Mouse (Mus musculus): ENCODE results near the gene Ubr3. TPM values are rescaled to one million over a fixed set of nuclear protein-coding genes. Genes with fewer than 3 reads are reported as not detected.

Ubr3 gene
- total RNA-seq, 2 experiments from 2014 or later, result 108 to 118 TPM

DNA sequence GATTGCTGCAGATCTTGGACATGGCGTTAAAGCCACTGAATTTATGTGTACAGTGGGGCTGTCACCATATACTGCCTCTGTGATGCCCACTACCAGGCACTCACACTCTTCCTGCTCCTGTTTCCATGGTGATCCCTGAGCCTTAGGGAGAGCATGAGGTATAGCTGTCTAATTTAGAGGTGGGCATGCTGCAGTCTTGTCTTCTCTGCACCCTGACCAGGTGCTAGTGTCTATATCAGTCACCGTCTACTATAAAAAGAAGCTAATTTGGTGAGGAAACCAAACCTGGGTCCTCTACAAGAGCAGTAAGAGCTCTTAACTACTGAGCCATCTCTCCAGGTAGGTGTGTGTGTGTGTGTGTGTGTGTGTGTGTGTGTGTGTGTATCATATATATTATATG lies 109.4 kb downstream of the Ubr3 start:
- intact Hi-C loops (cut with DNase I; ENCODE audit: low total_unique reads), result no loop called here

GRCm38 (mm10) chr2:70012941-70013340 lies 115.9 kb downstream of the Ubr3 start:
- intact Hi-C loops (cut with DNase I; ENCODE audit: low total_unique reads), result no loop called here
- no peak for DNase-seq

More for the DNA sequence above, 109.4 kb downstream of the Ubr3 start:
- no peak for DNase-seq

DNA sequence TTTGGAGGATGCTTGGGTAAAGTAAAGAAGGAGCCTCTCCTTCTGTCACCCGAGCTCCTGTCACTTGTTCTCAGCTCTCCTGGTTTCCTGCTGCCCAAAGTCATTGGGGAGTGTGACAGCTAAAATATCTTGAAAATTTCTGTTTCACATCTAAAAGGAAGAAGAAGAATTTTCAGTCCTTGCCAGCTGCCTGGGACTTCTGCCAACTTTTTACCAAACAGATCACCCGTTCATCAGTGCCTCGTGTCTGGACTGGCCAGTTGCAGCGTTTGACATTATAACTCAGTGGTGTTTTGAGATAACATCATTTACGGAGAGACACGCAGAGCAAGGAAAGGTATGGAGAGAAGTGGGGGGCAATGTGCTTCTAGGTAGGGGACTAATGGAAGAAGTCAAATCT lies 121.2 kb downstream of the Ubr3 start:
- peak; percentile 11 for DNase-seq
- intact Hi-C loops (cut with DNase I; ENCODE audit: low total_unique reads), result no loop called here

DNA sequence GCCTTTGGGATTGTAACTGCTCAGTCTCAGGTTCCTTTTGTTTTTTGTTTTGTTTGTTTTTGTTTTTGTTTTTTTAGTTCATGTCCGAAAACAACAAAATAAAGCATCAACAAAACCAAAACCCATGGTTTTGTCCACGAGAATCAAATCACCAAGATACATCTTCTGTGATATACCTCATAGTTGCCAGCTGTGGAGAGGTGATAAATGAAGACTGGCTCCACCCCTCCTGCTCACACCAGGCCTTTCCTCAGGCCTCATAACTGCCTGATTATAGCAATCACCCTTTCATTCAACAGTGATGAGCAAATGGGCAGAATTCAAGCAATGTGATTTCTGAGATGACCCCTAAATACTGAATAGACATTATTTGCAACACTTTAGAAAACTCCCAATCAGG lies 127.4 kb downstream of the Ubr3 start:
- intact Hi-C loops (cut with DNase I; ENCODE audit: low total_unique reads), result no loop called here
- no peak for DNase-seq

DNA sequence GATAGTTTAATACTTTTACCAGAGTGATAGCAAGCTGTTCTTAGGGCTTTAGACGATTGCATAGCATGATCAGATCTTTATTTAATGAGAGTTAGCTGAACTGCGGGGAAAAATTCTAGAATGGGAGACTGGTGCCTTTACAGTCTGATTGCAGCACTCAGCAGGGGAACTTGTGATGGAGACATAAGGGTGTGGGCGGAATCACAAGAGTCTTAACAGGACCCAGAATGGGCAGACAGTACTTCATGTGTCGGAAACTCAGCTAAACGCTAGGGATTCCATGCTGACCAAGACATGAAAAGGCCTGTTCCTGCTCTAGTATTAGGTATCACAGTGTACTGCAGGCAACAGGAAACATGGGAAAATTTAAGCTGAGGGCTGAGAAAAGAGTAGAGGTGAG lies 128.7 kb downstream of the Ubr3 start:
- intact Hi-C loops (cut with DNase I; ENCODE audit: low total_unique reads), result no loop called here
- DNase-seq, result no peak

GRCm38 (mm10) chr2:70031472-70031871 lies 134.4 kb downstream of the Ubr3 start:
- intact Hi-C loops (cut with DNase I; ENCODE audit: low total_unique reads), result no loop called here
- no peak for DNase-seq

DNA sequence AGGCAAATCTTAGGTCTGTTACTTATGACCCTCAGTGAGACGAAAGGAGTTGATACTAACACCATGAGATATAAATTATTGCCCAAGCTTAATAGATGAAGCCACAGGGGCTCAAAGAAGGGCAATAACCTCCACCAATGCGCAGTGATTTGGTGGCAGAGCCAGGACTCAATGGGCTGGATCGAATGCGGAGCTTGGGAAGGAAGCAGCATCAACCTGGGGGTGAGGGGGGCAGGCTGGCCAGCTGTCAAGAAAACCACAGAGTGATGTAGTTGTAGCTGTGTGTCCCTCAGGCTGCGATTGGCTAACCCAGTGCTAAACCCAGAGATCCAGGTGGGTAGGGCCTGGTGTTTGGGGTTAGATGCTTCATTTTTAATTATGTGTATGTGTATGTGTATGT lies 137.8 kb downstream of the Ubr3 start:
- DNase-seq, result no peak
- intact Hi-C loops (cut with DNase I; ENCODE audit: low total_unique reads), result no loop called here

DNA sequence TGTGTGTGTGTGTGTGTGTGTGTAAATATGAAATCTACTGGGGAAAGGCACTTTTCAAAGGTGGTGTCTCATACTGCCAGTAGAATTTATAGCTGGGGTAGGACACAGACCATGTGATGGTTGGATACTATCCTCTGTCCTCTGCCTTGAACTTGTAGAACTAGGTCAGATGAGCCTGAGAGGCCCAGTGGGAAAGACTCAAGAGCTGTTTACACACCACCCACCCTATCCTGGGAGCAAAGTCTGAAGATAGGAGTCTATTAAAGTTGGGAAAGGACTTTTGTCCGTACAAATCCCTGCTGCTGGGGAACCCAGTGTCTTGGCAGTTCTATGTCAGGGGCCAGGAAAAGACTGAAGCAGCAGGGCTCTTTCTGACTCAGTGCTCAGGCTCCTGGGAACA lies 138.3 kb downstream of the Ubr3 start:
- no peak for DNase-seq
- intact Hi-C loops (cut with DNase I; ENCODE audit: low total_unique reads), result no loop called here

GRCm38 (mm10) chr2:70037221-70037620 lies 140.2 kb downstream of the Ubr3 start:
- no peak for DNase-seq
- intact Hi-C loops (cut with DNase I; ENCODE audit: low total_unique reads), result no loop called here

- intact Hi-C loops (cut with DNase I; ENCODE audit: low total_unique reads), result no loop called here
- DNase-seq, result no peak
Observed at GRCm38 (mm10) chr2:70038752-70039151, 141.7 kb downstream of the Ubr3 start, which contains the start of gene Myo3b. TSS of gene Myo3b (plus strand) at chr2:70039126.

- DNase-seq, result no peak
- intact Hi-C loops (cut with DNase I; ENCODE audit: low total_unique reads), result no loop called here
Observed at GRCm38 (mm10) chr2:70044466-70044865, 147.4 kb downstream of the Ubr3 start.

DNA sequence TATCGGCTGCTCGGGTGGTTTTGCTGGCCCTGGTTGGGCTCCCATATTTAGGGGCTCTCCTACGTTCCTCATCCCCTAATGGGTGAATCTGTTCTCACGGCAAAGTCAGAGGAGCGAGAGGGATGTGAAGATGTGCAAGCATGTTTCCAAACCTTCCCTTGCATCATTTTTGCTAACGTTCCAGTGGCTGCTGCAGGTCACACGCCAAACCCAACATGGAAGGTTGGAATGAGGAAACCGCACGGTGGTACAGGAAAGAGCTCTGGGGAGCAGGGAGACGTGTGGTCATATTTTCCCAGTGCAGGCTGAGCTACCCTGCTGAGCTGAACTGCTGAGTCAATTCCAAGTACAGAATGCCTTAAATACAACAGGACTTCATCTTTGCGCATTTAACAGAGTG lies 150.8 kb downstream of the Ubr3 start:
- intact Hi-C loops (cut with DNase I; ENCODE audit: low total_unique reads), result no loop called here
- no peak for DNase-seq

DNA sequence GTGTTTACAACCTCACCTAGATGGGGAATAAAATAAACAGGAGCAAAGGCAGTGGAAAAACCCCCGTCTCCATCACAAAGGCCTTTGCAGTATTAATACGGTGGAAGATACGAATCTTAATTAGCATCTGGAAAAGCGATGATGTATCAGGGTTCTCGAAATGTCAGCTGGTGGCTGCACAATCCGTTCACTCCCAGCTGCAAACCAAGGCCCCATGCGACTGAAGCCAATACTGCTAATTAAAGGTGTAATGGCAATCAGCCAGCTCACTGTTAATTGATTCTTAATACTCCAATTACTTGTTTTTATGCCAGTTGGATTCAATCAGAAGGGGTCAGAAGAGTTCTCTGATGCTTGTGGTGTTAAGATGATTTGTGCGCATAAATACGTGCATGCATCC lies 156.8 kb downstream of the Ubr3 start:
- DNase-seq, result no peak
- intact Hi-C loops (cut with DNase I; ENCODE audit: low total_unique reads), result no loop called here

DNA sequence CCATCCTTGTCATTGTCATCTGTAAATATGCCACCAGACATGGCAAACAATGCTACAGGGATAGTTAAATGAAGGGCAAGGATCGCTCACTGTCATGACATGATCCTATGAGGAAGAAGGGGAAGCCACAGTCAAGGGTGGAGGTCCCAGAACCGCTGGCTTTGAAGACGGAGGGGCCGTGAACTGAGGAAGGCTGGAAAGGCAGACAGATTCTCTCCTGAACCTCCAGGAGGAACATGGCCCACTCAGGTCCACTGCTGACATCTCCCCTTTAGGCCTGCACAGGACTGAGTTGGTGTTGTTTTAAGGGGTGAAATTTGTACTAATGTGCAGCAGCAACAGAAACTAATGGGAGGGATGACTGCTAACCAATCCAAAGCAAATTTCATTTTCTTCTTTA lies 161.2 kb downstream of the Ubr3 start:
- intact Hi-C loops (cut with DNase I; ENCODE audit: low total_unique reads), result no loop called here

DNA sequence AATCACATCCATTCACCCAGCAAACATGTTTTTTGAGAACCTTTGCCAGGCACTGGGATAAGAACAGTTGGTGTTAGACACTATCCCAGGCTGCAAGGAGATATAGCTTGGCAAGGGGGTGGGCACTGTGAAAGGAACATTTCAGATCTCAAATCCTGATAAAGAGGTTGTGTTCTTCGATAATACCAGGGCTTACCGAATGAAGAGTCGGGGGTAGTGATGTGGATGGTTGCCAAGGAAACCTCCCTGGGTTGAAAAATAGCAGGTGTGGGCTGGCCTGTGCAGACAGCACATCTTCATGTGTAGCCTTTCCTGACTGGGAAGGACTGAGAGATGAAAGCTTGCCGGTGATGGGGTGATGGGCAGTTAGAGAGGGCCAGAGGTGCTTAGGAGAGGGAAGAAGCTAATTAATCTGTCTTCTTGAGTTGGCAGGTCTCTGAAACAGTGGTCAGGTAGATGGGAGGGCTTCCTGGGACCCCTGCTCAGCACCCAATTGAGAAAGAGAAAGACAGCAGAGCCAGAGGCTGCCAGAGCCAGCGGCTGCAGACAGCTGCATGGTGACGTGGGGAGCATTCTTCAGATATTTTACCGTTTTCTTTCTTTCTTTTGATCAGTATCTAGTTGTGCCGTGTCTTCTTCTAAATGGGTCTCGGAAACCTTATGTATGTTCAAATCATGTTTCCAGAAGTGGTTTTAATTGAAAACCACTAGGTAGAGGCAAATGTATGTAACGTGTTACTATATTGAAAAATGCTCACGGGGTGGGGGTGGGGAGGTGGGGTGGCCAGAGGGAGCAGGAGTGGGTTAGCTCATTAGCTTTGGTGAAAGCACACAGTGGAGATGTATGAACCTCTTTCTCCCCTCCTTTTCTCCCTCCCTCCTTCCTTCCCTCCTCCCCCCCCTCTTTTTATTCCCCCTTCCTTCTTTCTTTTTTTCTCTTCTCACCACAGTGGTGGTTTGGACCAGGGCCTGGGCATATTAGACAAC lies 163.6 kb downstream of the Ubr3 start:
- DNase-seq, result no peak
- intact Hi-C loops (cut with DNase I; ENCODE audit: low total_unique reads), result no loop called here

More for the DNA sequence above, 161.2 kb downstream of the Ubr3 start:
- DNase-seq, result no peak

DNA sequence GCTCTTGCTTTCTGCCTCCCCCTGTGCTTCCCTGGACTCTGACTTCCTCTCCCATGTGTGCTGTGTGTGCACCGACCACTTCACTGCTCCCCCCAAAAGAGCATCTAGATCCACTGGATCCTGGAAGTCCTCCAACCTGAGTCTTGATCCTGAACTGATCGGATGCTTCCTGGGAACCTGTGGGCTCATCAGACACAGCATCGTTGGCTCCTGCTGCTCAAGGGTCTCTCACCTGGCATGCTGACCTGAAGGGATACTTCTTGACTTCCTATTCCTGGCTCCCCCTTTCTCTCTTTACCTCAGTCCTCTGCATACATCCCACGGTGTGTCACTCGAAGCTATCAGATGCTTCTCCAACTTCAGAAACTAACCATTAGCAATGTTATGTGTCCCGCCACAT lies 168.1 kb downstream of the Ubr3 start:
- intact Hi-C loops (cut with DNase I; ENCODE audit: low total_unique reads), result no loop called here
- DNase-seq, result no peak

DNA sequence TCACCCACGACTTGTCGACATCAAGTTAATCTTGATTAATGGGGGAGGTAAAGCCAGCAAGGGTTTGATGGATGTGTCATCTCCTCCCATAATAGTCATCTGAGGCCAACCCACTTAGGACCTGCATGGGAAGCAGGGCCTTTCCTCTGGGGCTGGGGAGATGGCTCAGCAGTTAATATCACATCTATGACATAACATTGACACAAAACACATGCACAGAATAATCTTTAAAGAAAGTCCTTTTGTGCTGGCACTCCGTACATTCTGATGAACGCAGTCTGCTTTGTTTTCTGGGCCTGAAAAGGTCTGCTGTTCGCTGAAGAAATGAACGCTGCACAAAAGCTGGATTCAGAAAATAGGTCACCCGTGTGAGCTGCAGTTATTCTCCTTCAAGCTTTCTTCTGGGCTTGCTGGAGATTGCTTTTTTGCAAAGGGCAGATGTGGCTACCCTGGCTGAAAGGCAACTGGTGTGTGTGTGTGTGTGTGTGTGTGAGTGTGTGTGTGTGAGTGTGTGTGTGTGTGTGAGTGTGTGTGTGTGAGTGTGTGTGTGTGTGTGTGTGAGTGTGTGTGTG lies 168.8 kb downstream of the Ubr3 start:
- intact Hi-C loops (cut with DNase I; ENCODE audit: low total_unique reads), result no loop called here
- no peak for DNase-seq

DNA sequence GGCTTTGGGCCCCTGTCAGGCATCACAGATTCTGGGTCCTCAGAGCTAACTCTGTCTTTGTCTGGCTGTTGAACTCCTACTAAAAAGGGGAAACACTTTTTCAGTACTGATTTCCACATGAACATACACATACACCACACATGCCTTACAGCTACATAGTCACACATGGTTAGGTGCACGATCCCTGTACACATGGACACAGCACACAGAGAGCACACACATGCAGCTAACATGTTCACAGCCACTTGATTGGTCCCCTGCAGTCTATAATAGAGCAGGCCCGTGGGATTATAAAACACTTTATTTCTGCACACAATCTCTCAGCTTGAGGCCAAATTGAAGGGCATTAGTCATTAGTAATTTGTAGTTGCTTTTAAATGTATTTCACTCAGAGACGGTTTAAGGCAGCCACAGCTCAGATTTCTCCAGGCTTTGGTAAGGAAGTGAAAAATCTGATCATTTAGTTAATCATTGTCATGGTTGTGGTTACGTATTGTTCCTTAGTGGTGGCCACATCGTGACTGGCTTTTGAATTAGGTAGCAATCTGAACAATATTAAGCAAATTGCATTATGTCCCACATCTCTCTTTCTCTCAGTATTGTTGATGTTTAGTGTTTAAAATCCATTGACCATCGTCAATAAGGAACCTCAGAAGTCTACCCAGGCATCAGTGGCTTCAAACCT lies 169.4 kb downstream of the Ubr3 start:
- no peak for DNase-seq
- intact Hi-C loops (cut with DNase I; ENCODE audit: low total_unique reads), result no loop called here

DNA sequence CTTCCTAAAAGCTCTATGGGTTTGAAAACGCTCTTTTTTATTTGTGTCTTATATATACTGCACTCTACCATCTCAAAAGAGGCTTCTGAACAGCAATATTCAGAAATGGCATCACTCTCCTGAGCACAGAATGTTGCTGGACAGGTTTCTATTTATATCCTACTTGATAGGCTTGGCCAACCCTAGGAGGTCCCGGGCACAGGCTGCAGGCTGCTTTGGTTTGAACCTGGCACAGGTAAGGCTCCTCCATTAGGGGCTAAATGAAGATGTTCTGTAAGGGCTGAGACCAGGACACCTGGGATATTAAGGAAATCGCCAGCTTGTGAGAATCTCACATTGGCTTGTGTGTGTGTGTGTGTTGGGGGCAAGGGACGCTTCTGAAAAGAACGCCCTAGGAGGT lies 172.8 kb downstream of the Ubr3 start:
- intact Hi-C loops (cut with DNase I; ENCODE audit: low total_unique reads), result no loop called here
- no peak for DNase-seq

All from gastrocnemius, postnatal 14 days (tissue).